Mouse (Mus musculus): Measurements from ENCODE around the gene Tpk1. TPM values are rescaled to one million over a fixed set of nuclear protein-coding genes. Genes with fewer than 3 reads are reported as not detected.

The Tpk1 gene
- total RNA-seq, 2 experiments from 2014 or later: 4.6 to 4.7 TPM

DNA sequence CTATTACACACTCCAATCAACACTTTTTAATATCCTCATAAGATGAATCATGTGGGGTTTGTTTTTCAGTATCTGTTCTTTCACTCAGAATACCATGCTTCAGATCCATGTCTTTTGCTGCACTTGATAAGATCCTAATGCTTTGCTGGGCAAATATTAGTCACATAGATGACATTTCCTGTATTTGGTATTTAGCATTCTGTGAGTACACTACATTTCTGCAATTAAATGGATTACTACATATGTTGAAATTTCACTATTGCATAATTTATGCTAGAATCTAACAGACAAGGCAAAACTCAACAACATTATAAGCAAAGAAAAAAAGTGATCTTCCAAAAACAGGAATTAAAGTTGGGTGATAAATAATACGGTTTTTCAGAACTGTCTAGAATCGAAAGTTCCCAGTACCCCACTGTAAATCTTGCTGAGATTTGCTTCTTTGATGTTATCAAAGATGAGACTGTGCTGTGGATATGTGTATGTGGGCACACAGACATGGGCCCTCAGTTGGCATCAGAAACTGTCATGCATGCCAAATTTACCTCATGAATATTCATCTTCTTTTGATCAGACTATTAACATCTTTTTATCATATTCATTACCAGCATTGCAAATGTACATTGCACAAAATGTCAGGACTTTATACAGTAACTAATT is 203.8 kb downstream of the Tpk1 start:
- intact Hi-C loops (cut with DNase I): no loop called here
- DNase-seq: no peak

DNA sequence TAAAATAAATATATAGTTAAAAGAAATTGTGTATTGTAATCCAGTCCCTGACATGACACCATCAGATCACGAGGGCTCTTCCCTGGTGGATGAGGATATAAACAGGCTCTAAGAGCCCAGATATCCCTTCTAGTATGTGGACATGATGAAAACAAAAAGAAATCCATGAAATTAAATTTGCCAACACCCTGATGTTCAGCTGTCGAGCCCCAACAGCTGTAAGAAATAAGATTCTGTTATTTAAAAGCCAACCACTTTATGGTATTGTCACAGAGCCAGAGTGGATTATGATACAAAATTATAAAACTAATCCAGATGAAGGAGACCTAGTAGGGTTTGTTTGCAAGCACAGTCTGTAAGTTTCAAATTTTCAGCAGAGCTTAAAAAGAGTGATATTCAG is 207.0 kb downstream of the Tpk1 start:
- intact Hi-C loops (cut with DNase I): no loop called here
- no peak for DNase-seq

GRCm38 (mm10) chr6:43457989-43458388 is 208.1 kb downstream of the Tpk1 start:
- no peak for DNase-seq

GRCm38 (mm10) chr6:43449498-43449897 is 216.6 kb downstream of the Tpk1 start:
- intact Hi-C loops (cut with DNase I): no loop called here
- no peak for DNase-seq

More at GRCm38 (mm10) chr6:43457989-43458388, 208.1 kb downstream of the Tpk1 start:
- intact Hi-C loops (cut with DNase I): no loop called here

GRCm38 (mm10) chr6:43445856-43446255 is 220.2 kb downstream of the Tpk1 start:
- no peak for DNase-seq
- intact Hi-C loops (cut with DNase I): no loop called here

DNA sequence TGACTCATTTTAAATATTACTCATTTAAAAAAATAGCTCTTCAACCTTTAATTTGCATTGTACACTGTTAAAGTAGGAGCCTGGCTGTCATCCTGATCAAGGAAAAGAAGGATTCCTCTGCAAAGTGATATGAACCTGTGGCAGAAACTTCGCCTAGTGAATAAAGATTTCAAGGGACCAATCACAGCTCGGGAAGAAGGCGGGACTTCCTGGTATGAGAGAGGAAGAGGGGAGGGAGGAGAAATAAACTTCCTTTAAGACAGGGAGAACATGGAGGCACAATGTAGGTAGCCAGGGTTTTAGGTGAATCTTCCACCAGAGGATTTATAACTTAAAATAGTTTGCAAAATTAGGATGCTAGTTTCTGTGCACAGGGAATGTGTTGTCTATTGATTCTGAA is 223.9 kb downstream of the Tpk1 start:
- intact Hi-C loops (cut with DNase I): no loop called here
- no peak for DNase-seq

- DNase-seq: no peak
- intact Hi-C loops (cut with DNase I): no loop called here
These were observed 230.0 kb downstream of the Tpk1 start for GRCm38 (mm10) chr6:43435987-43436541.

GRCm38 (mm10) chr6:43434365-43434764 is 231.7 kb downstream of the Tpk1 start:
- intact Hi-C loops (cut with DNase I): no loop called here
- no peak for DNase-seq

GRCm38 (mm10) chr6:43424978-43425377 is 241.1 kb downstream of the Tpk1 start:
- intact Hi-C loops (cut with DNase I): no loop called here
- DNase-seq: peak in 1 of 2 experiments; percentile 40

DNA sequence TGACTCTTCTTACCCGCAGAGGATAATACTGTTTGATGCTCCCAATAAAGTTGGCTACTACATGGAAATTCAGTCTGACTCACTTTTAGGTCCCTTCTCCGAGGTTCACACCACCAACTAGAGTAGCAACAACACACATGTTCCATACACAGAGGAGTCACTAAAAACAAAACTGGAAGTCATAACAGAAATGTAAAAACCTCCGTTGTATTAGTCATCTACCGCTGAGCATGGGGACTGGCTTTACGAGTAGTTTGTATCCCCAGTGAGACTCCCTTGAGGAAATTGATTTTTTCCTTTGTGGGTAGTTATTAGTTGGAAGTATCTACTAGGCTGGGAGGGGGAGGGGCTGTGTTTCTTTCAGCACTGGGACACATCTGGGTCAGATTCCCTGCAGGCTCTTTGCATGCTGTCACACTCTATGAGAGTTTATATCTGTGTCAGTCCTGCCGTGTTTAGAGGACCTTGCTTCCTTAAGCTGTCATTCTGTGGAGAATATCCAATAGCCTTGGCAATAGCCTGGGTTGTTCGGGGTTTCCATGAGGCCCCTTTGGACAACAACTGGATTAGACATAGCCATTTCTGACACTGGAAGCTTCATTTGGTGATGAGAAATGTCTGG is 245.6 kb downstream of the Tpk1 start:
- intact Hi-C loops (cut with DNase I): no loop called here
- DNase-seq: peak in 1 of 2 experiments; percentile 23

GRCm38 (mm10) chr6:43408949-43409348 is 257.1 kb downstream of the Tpk1 start:
- DNase-seq: peak; percentile 16 to 28
- intact Hi-C loops (cut with DNase I): no loop called here

DNA sequence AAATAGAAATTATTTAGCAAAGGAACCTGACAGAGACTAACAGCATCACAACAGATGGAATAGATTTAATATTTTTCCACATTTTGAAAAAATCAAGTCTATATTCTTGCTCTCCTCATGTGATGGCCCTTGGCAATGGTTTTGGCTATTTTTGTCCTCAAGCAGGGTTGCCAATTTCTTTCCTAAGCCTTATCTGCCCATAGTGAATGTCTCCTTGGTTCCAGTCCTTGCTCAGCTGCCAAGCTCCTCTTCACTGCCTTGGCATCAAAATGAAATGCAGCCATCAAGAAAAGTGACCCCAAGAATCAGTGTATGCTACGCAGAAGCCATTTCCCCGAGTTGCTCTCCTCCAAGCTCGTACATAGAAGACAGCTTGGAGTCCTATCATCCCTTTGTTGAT is 263.0 kb downstream of the Tpk1 start:
- intact Hi-C loops (cut with DNase I): no loop called here
- peak; percentile 11 to 39 for DNase-seq

GRCm38 (mm10) chr6:43402219-43402997 is 263.7 kb downstream of the Tpk1 start:
- intact Hi-C loops (cut with DNase I): no loop called here
- DNase-seq: no peak

GRCm38 (mm10) chr6:43396426-43396825 is 269.7 kb downstream of the Tpk1 start:
- no peak for DNase-seq
- intact Hi-C loops (cut with DNase I): loop anchor here (10.0 kb wide), 2 partner anchors 268 to 1628 kb away; partner anchors contain the start of gene Tpk1

GRCm38 (mm10) chr6:43395538-43395937 is 270.5 kb downstream of the Tpk1 start:
- intact Hi-C loops (cut with DNase I): loop anchor here (10.0 kb wide), 2 partner anchors 269 to 1629 kb away; partner anchors contain the start of gene Tpk1
- DNase-seq: peak in 1 of 2 experiments; percentile 27

DNA sequence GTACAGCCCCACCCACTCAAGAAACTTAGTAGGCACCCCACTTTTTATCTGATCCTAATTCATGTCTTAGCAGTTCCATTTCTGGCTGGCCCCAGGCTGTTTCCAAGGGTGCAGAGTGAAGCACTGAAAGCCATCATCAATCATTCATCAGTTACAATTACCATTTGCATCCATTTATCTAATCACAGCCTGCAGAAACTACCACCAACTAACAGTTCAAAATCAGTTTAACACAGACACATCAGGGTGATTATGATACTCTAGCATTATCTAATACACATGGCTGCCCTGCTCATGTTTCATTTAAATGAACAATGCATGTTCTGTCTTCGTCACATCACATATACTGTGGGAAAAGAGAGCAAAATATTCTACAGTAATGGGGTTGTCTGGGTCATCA is 274.7 kb downstream of the Tpk1 start:
- no peak for DNase-seq
- intact Hi-C loops (cut with DNase I): loop anchor here (10.0 kb wide), 2 partner anchors 273 to 1633 kb away; partner anchors contain the start of gene Tpk1

GRCm38 (mm10) chr6:43387273-43387672 is 278.8 kb downstream of the Tpk1 start:
- intact Hi-C loops (cut with DNase I): no loop called here
- DNase-seq: peak in 1 of 2 experiments; percentile 20

DNA sequence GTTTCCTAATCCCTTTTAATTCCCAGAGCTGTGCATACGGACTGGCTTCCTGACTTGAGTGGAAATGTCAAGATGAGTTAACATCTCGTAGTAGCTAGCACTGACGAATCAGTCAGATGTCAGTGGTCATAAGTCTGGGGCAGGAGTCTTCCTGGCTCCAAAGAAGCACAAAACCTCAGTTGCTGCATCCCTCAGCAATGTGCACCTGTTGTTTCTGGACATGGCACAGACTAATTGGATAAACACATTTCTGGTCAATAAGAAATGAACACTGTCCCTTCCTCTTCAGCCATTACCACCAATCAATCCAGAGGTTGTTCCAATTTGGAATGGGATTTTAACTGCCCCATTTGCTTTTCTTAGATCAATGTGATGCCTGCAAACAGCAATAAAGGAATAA is 281.2 kb downstream of the Tpk1 start:
- no peak for DNase-seq
- intact Hi-C loops (cut with DNase I): no loop called here

GRCm38 (mm10) chr6:43384304-43384703 is 281.8 kb downstream of the Tpk1 start:
- intact Hi-C loops (cut with DNase I): no loop called here
- DNase-seq: no peak

GRCm38 (mm10) chr6:43382750-43383149 is 283.3 kb downstream of the Tpk1 start:
- intact Hi-C loops (cut with DNase I): no loop called here
- DNase-seq: no peak

DNA sequence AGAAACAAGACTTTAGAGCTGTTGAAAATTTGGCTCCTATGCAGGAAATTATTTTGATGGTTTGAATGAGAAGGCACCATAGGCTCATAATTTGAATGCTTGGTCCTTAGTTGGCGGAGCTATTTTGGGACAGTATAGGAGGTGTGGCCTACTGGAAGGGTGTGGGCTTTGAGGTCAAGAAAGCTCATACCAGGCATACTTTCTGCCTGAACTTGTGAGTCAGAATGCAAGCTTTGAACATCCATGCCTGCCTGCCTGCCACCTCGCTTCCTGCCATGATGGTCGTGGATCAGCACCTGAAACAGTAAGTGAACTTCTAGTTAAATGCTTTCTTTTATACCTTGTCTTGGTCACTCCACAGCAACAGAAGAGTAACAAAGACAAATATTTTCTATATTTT is 283.8 kb downstream of the Tpk1 start:
- intact Hi-C loops (cut with DNase I): no loop called here
- DNase-seq: no peak
